Mouse (Mus musculus) urinary bladder, postnatal 4 days (tissue): ENCODE data around the gene Efcab9.

Experiments used
- DNase-seq, 2 experiments: peaks; one replicate each; pipeline ENCODE4 v3.0.0; 2021 to 2022; ENCODE audit warnings: low spot score in 2 of 2

Efcab9 gene

DNA sequence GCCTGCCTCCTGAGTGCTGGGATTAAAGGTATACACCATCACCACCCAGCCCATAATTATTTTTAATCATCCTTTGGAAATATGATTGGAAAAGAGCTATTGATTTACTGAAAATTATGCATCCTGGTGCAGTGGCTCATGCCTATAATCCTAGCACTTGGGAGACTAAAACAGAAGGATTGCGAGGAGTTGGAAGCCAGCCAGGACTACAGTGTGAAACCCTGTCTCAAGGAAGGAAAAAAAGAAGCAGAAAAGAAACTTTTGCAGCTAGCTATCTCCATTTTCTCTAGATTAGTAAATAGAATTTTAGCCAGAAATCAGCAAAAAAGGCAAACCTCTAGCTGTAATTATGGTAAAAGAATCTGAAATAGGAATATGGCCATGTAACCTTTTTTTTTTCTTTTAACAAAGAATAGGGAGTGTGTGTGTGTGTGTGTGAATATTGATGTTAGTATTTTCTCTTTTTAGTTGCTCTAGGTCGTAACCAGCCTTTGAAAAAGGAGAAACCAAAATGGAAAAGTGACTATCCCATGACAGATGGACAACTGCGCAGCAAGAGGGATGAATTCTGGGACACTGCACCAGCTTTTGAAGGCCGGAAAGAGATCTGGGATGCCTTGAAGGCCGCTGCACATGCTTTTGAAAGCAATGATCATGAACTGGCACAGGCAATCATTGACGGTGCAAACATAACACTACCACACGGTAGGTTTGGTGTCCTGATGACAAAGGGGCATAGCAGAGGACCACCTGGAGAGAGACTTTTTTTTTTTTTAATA is 32.9 kb downstream of the Efcab9 start:
- no peak for DNase-seq

DNA sequence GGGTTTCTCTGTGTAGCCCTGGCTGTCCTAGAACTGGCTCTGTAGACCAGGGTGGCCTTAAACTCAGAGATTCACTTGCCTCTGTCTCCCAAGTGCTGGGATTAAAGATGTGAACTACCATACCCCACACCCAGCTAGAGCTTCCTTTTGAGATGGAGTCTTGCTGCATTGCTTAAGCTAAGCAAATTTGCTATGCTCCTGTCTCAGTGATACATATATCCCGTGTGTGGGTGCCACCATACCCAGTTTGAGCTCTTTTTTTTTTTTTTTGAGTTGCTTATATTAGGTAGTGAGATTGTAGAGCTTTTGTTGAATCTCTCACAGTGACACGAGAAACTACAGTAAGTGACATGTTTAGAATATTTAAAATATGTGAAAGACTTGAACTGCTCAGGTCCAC is 36.6 kb downstream of the Efcab9 start:
- no peak for DNase-seq

DNA sequence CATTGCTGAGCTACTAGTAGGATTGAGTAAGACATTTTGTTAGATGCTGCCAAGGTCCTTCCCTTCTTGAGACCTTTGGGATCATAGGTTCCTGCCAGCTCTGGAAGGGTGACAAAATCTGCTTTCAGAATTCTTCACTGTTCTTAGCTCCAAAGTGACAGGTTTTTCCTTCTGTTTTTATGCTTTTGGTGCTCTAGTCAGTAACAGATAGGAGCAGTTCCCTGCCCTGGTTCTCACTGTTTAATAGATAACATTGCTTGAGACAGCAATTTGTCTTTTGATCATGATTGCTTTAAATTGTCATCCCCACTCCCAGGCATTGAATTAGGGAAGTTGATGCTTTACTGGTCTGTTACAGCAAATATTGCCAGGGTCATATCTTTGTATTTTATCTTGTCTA is 38.6 kb downstream of the Efcab9 start:
- DNase-seq: no peak

DNA sequence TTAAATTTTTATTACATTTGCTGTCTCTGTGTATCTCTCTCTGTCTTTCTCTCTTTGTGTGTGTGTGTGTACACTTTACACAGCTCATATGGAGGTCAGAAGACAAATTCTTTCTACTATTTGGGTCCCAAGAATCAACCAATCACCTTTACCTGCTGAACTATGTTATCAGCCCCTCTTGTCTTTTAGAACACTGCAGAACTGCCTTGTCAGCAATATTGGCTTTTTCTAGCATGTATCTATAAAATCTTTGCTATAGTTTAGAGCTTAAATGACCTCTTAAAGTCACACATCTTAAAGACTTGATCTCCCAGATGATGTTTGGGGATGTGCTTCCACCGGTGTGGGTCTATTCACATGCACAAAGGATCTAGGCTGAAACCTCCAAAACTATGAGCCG is 40.8 kb downstream of the Efcab9 start:
- DNase-seq: no peak

DNA sequence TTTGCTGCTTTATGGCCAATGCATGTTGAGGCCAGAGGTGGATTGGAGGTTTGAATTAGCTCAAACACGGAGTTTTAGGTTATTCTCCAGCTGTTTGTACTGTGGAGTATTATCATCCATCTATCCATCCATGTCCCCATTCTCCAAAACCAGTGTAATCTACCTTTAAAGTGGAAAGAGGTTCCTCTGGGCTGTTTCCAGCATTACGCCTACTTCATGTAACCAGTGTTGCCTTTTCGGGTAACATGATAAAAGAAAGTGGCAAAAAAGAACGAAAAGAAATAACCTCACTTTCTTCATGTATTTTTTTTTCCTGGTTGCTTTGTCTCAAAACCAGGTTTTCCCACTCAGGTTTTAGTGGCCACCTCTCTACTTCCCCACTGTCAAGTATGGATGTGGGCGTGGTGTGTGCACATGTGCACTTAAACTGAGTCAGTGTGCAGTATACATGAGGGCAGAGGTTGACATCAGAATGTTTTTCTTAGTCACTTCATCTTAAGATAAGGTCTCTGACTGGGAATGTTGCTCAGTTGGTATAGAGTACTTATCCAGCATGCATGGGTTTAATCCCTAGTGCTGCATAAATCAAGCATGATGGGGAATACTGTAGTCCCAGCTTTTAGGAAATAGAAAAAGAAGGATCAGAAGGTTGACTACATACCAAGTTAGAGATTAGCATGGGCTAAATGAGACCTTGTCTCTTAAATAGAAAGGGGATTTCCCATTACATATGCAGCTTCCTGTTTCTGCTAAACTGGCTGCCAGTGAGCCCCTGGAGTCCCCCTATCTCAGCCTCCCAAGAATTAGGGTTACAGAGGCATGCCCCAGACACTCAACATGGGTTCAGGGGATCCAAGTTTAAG is 42.8 kb downstream of the Efcab9 start:
- DNase-seq: no peak

DNA sequence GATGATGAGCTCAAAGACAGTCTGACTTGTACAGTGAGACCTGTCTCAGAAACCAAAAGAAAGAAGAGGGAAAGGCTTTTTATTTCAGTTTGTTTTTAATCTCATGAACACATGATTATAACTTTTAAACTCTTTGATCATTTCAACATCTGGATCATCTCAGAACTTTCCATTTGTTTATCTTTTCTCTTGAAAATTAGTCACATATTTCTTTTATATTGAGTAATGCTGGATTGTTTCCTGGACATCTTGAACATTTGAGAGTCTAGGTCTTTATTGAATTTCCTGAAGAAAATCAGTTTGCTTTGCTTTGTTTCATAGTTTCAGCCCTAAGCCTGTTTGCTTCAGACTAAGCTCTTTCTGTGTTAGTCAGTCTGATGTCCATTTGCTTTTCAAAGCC is 43.5 kb downstream of the Efcab9 start:
- DNase-seq: no peak

DNA sequence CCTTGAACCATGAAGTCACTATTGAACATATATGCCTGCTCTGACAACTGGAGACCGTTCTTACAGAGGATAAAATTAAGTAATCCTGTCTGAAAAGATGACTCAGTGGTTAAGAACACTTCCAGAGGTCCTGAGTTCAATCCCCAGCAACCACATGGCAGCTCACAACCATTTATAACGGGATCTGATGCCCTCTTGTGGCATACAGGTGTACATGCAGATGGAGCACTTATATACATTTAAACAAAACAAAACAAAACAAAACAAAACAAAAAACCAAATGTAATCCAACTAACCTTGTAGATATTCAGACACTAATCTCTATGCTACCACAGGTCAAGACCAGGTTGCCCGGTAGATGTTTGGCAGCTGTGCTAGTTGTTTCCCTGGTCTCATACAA is 44.4 kb downstream of the Efcab9 start:
- DNase-seq: no peak

DNA sequence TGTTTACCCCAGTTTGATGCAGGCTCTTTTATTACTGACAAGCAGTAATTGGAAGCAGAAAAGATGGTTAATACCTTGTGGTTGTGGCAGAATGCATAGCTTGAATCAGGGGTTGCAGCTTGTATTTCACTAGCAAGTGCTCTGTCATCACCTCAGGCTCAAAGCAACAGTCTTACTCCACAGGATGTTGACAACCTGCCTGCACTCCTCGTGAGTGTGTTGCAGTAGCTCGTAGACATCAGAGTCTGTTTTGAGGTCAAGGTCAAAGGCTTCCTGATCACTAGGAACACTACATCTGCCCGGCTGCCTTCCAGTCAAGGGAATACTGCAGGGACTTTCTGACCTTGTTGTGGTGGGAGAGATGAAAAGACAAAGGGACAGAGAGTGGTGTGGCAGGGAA is 45.3 kb downstream of the Efcab9 start:
- no peak for DNase-seq

DNA sequence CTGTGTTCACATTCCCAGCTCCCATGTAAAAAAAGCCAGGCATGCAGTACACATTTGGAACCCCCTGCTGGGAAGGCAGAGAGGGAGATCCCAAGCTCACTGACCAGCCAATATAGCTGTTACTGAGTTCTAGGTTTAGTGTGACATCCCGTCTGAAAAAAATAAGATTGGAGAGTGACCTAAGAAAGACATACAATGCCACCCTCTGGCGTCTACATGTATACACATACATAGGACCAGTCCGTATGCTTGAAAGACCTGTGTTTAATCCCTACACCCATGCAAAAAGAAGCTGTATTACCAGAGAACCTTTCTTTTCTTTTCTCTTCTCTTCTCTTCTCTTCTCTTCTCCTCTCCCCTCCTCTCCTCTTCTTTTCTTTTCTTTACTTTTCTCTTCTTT is 46.6 kb downstream of the Efcab9 start:
- no peak for DNase-seq

DNA sequence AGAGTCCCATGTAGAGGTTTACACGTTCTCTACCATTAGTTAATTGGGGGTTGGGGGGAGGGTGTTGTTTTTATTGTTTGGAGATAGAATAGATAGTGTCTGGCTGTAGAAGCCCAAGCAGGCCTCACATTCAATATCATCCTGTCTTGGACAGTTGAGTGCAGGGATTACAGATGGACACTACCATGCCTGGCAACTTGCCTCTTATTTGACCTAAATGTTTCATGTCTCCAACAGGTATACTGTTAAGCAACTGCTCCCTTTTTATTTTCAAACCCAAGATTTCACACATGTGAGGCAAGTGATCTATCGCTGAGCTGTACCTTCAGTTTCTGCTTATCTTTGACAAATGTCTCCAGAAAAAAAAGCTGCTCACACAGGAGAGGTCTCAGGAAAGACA is 50.4 kb downstream of the Efcab9 start:
- no peak for DNase-seq

DNA sequence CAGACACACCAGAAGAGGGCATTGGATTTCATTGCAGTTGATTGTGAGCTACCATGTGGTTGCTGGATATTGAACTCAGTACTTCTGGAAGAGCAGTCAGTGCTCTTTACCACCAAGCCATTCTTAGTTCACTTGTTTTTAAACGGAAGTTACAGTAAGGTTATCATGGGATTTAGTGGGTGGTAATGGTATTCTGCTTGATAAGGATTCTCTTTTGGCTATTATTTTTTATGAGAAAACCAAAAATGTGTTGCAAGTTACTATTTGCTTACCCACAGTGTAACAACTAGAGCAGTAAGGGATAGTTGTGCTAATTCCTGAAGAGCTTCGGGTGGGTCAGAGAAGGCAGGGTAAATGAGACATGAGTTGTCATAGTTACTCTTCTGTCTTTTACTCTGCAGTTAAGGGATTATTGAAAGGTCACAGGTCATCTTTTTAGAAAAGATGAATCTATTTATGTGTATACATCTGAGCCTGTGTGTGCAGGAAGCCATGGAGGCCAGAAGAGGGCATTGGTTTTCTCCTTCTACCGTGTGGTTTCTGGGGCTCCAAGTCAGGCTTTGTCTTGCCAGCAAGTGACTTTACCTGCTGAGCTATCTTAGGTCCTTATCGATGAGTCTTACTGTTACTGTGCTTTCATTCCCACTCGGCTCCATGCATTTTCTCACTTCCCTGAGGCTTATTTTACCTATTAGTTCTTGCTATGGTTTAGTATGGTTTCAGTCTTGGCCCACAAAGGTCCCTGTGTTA is 56.2 kb downstream of the Efcab9 start:
- DNase-seq: no peak

DNA sequence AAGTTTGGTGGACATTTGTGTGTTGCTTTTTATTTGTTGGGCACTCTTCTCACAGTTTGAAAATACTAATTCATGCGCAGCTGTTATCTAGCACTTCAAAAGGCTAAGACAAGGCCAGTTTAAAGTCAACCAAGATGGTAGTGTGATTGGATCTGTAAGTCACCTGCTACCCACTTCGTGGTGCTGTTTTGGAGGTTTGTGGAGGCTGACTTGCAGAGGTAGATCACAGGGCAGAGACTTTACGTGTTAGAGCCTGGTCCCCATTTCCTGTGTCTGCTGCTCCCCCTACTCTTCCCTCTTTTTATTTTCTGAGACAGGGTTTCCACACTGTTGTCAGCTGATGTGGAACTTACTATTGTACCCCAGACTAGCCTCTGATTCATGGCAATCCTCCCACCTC is 57.2 kb downstream of the Efcab9 start:
- DNase-seq: no peak
